Mouse (Mus musculus) embryo, embryonic 11.5 days (tissue): ENCODE data around the gene Rasa2.
"Not testable (repeated sequence)": the region's sequence is repeated elsewhere in the genome, so short reads cannot be mapped to it uniquely, and the experiment has no call there.

ENCODE experiments used
- DNase-seq: peaks from one replicate; pipeline ENCODE4 v3.0.0-alpha.2; 2012; ENCODE audit warnings: low read depth, low spot score

Rasa2 gene

GRCm38 (mm10) chr9:96589346-96589745, 42.1 kb downstream of the Rasa2 start:
- no peak for DNase-seq

GRCm38 (mm10) chr9:96583496-96583895, 47.9 kb downstream of the Rasa2 start:
- DNase-seq = no peak

GRCm38 (mm10) chr9:96583076-96583475, 48.3 kb downstream of the Rasa2 start:
- DNase-seq = no peak

GRCm38 (mm10) chr9:96578190-96578589, 53.2 kb downstream of the Rasa2 start:
- DNase-seq = no peak

GRCm38 (mm10) chr9:96577674-96578073, 53.7 kb downstream of the Rasa2 start:
- DNase-seq = no peak

- no peak for DNase-seq
Measured at GRCm38 (mm10) chr9:96573252-96573651, 58.2 kb downstream of the Rasa2 start.

GRCm38 (mm10) chr9:96572754-96573153, 58.7 kb downstream of the Rasa2 start:
- DNase-seq = no peak

GRCm38 (mm10) chr9:96566470-96566996, 64.9 kb downstream of the Rasa2 start:
- no peak for DNase-seq

GRCm38 (mm10) chr9:96563501-96563900, 67.9 kb downstream of the Rasa2 start:
- DNase-seq = no peak

- no peak for DNase-seq
Measured at GRCm38 (mm10) chr9:96559148-96559547, 72.3 kb downstream of the Rasa2 start.

GRCm38 (mm10) chr9:96558594-96558993, 72.8 kb downstream of the Rasa2 start:
- DNase-seq = no peak

- DNase-seq = no peak
Measured at GRCm38 (mm10) chr9:96554095-96554494, 77.3 kb downstream of the Rasa2 start.

- no peak for DNase-seq
Measured at GRCm38 (mm10) chr9:96545410-96545809, 86.0 kb downstream of the Rasa2 start.

GRCm38 (mm10) chr9:96543643-96544640, 87.5 kb downstream of the Rasa2 start:
- DNase-seq = peak; percentile 56

- DNase-seq = no peak
Measured at GRCm38 (mm10) chr9:96538916-96539315, 92.5 kb downstream of the Rasa2 start.

- DNase-seq = no peak
Measured at GRCm38 (mm10) chr9:96537615-96537919, 93.8 kb downstream of the Rasa2 start.

GRCm38 (mm10) chr9:96536895-96537614, 94.4 kb downstream of the Rasa2 start:
- DNase-seq = peak; percentile 30

- not testable (repeated sequence) for DNase-seq
Measured at GRCm38 (mm10) chr9:96536093-96536492, 95.3 kb downstream of the Rasa2 start.

GRCm38 (mm10) chr9:96535431-96535830, 96.0 kb downstream of the Rasa2 start:
- DNase-seq = no peak

GRCm38 (mm10) chr9:96534256-96534655, 97.2 kb downstream of the Rasa2 start:
- no peak for DNase-seq

- no peak for DNase-seq
Measured at GRCm38 (mm10) chr9:96533476-96533875, 97.9 kb downstream of the Rasa2 start.

- DNase-seq = no peak
Measured at GRCm38 (mm10) chr9:96532531-96532930, 98.9 kb downstream of the Rasa2 start.
